Mouse (Mus musculus): ENCODE results near the gene Mrpl14.

GRCm38 (mm10) chr17:45653233-45653632 lies 32.9 kb upstream of the Mrpl14 start:
- no peak for TF ChIP-seq CHD2 (IDR thresholded peaks at IDR 0.05; ENCODE audit: low read depth, low read length)
- no peak for TF ChIP-seq ZC3H11A (IDR thresholded peaks at IDR 0.05; ENCODE audit: borderline replicate concordance, low read depth, low read length)
- no peak for TF ChIP-seq HCFC1 (IDR thresholded peaks at IDR 0.05; ENCODE audit: borderline replicate concordance, insufficient read depth, low read length)
- no peak for TF ChIP-seq MAFK (IDR thresholded peaks at IDR 0.05; ENCODE audit: insufficient read depth, low read depth, low read length)
